Mouse (Mus musculus) retina, embryonic 14.5 days (tissue): ENCODE results near the gene Tmprss9.
A peak's percentile ranks its signal among the peaks of the same experiment; 100 is the strongest.

Experiments used
- DNase-seq: peaks from one replicate; pipeline ENCODE4 v3.0.0-alpha.2; 2015; ENCODE audit warnings: low spot score

The Tmprss9 gene

DNA sequence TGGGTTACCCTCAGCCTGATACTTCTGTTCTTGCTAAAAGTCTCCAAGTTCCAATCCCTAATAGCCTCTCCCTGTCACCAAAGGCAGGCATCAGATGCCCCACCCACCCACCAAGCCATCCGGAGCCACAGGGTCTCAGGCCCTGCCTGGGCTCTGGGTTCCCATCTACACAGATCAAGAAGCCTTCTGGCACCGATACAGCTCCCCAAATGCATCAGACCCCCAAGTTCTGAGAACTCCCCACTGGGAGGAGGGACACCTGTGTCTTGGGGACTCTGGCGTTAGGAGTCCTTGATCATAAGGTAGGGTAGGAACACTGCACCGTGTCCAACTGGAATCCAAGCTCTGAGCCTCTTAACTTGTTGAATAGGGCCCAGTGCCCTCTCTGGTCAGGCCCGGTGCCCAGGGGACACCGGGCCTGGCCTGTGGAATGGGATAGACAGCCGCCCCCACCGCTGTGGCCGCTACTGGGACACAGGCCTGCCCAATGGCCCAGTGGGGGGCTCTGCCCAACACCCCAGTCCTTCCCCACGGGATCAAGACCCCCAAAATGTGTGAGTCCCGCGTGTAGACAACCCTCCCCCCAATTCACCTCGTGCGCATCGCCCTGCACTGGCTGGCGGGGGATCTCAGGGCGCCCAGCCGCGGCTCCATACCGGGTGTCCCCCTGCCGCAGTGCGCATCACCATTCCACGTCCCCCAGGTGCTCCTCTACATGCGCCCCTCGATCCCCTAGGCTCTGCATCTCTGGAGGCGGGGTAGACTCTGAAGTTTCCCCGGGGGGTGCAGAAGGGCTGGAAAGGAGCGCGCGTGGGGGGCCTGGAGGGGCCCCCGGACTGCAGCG lies 28.3 kb upstream of the Tmprss9 start:
- no peak for DNase-seq

DNA sequence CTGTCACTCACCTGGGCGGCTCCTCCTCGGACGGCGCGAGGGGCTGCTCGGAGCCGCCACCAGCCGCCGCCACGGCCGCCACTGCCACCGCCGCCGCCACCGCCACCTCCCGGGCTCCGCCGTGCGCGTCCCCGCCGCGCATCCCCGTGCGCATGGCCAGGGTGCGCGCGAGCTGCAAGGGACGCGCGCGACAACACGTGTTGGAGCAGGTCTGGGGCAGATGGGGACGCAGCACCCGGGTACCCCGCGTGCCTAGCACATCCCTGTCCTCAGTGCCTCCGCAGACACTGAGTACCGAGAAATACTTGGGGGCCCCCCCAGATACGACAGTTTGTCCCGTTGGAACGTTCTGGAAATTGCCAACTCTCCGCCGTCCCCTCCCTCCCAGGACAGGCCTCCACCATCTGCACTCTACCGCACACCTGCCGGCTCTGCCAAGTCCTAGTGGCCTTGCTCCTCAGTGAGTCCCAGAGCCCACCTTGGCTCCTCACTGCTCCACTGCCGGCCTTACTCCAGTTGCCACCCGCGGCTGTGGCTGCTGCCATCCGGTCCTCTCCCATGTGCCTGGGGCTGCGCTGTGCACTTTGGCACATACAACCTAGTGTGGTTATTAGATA lies 27.6 kb upstream of the Tmprss9 start, which contains the start of gene Lingo3:
Gene Lingo3 (minus strand): TSS at position 109 of the 617 bp plus-strand sequence.
- DNase-seq, result peak; percentile 61

DNA sequence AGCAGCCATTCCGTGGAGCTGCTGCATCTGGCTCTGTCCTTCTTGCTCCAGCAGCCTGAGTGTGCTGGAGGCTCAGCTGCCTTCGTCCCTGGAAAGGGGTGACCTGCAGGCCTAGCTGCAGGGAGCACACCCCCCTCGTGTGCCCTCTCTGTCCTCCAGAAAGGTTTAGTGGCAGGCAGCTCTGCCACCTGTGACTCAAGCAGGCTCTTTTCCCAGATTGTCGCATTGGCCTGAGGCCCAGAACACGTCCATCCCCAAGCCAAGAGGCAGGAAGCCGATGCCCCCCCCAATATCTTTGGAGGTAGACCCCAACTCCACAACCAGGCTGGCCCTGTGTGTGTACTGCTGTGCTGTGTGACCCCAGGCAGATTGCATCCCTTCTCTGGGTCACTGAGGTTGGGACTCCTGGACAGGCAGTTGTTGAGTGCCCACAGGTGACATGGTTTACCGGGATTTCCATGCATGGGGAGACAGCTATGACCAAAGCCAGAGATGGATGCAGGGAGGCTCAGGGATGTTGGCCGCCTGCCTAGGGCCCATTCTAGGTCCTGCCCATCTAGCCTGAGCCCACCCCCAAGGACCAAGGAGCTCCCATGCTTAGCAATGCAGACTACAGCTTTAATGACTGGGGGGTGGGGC lies 26.5 kb upstream of the Tmprss9 start:
- no peak for DNase-seq

DNA sequence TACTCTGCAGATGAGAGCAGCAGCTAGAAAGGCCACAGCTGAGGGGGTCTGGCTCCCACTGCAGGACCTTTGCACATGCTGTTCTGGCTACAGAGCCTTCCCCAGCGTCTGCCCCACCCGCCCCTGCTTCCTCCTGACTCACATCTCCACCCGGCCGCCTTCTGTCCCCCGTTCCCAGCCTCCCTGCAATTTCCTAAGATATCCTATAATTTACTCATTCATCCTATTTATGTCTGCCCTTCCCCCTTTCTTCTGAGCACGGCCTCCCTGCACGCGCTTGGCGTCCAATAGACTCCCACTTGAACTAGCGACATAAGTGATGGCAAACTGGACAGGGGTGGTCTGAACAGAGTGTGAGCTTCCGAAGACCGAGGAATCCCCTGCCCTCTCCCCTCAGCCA lies 25.9 kb upstream of the Tmprss9 start:
- no peak for DNase-seq

DNA sequence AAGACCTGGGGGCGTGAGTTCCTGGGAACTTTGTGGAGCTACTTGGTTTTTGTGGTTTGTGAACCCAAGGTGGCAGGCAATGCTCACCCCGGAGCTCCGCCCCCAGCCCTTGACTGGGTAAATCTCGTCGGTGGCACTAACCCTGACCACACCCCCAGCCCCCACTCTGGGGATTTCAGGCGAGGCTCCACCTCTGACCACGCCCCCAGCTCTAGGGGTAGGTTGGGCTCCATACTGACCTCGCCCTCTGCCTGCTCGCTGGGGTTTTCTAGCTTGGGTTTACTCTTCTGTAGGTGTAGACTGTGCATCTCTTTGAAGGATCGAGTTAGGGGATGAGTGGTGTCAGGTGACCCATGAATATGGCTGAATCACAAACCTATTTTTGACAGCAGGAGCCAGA lies 23.1 kb upstream of the Tmprss9 start:
- DNase-seq, result peak; percentile 55

DNA sequence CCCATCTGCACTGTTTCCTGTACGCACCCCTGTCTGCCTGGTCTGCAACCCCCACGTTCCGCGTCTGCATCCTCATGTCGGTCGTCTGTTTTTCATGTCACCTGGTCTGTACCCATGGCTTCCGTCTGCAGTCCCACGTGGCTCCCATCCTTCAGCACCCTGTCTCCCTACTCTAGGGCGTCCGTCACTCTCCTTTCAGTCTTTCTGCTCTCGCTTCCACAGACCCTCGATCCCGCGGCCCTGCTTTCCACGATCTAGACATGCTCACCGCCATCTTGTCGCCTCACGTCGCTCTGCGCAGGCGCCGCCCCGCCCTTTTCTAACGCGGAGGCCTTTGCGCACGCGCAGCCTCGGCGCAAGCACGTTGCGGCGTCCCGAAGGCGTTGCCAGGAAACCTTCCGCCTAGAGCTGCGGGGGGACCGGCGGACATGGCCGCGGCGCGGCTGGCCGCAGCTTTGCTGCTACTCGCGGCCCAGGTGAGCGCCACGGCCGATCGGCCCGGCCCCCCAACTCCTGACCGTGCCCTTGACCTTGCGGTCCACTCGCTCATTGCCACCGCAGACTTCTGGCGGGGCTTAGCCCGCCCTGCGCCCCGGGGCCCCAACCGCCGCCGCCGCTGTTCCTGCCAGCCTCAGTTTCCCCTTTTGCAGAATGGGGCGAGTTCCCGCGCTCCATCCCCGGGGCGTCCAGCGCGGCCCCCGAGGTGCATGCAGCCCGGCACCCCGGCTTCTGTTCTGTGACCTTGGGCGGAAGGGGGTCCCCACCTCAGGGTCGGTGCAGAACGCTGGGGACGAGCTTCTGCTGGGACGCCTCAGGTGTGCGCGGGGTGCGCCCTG lies 16.5 kb upstream of the Tmprss9 start, which contains the start of the genes Lsm7 and Sppl2b:
Gene Lsm7 (minus strand): TSS at position 297 of the 836 bp plus-strand sequence.
Gene Sppl2b (plus strand): TSS at position 363 of the 836 bp plus-strand sequence.
- DNase-seq, result peak; percentile 97

DNA sequence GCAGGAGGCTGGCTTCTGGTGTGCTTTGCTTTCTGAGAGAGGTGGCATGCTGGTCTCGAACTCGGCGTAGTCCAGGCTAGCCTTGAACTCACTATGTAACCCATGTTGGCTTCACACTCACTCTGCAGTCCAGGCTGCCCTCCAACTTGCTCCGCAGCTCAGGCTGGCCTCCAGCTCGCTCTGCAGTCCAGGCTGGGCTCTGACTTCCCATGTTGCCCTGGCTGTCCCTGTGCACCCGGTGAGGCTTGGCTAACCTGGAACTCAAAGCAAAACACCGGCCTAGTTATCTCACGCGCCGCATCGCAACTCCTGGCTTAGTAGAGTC lies 15.9 kb upstream of the Tmprss9 start:
- no peak for DNase-seq

DNA sequence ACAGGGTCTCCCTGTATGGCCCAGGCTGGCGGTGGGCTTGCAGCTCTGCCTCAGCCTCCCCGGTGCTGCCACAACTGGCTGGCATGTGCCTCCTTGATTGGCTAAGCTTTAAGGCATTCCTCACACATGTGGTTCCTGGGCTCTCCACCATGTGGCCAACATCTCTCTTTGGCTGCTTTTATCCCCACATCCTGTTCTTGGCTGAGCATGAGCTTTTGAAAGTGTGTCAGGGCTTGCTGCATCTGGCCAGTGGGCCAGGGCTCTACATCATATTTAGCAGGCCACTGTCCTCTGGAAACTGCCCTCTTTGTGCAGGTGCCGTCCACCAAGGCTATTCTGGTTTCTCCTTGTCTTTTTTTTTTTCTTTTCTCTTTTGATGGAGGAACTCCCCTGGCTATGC lies 15.4 kb upstream of the Tmprss9 start:
- no peak for DNase-seq

DNA sequence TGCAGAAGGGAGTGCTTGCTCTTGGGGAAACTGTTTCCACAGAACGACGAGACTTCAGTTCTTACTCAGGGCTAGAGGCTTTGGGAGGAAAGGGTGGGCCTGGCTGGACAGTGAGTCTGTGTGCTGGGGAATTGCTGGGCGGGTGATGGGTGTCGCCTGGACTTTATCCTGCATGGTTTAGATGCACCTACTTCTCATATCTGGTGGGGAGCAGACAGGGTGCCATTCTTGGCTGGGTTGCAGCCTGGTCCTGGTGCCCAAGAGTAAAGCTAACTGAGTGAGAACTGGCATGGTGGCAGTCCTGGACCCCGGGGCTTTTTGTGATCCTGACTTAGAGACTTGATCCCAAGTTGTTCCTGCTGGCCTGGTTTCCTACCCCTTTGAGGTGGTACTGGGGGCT lies 14.7 kb upstream of the Tmprss9 start:
- DNase-seq, result no peak

DNA sequence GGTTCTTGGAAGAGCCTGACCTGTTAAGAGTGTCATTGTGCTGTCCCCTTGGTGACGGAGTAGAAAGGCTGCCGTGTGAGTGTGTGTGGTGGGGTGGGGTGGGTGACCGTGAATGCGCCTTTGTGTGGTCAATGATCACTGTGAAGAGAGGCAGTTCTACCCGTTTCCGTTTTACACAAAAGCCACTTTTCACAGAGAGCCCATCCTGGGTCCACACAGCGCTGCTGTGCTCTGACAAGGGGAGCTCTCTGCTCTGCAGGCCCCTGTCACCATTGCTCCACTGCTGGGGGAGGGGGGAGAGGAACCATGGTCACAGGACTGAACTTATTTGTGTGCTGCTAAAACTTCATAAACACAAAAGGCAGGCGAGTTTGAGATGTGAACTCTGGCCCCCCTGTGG lies 14.3 kb upstream of the Tmprss9 start:
- no peak for DNase-seq

DNA sequence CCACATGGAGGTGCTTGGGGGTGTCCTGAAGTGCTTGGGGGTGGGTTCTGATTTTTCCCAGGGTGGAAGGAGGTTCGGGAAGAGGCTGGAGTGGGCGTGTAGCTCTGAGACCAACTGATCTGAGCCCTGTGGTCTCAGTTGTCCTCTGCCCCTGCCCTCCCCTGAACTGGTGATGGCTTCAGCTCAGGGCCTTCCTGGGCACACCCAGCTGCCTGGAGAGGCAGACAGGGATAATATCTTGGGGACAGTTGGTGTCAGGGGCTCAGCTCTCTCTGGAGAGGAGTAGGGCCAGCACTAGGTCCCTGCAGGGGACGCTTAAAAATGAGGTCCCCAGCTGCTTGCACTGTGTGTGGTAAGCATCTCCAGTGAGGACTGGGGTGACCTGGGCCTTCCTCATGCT lies 13.8 kb upstream of the Tmprss9 start:
- no peak for DNase-seq

DNA sequence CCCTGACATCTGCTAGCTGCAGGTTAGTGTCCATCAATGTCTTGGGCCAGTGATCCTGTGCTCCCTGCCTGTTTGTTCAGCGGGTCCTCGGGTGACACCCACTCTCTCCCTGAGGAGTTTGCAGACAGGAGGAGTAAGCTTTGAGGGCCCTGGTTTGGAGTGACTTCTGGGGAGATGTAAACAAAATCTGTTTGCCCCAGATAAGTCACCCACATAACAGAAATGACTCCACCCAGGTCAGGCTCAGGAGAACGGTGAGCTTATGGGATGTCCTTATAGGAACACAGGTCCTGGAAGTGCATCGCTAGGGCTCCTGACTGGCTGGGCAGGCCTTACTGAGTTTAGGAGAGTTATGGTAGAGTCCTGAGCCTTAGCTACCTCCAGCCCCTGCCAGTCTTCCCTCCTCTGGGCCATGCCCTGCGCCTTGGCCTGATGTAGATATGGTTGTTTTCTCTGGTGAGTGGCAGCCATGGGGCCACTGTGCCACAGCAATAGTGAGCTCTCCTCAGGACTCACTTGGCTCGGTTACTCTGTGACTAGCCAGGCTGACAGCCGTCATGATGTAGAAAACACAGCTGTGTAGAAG lies 13.2 kb upstream of the Tmprss9 start:
- DNase-seq, result no peak

DNA sequence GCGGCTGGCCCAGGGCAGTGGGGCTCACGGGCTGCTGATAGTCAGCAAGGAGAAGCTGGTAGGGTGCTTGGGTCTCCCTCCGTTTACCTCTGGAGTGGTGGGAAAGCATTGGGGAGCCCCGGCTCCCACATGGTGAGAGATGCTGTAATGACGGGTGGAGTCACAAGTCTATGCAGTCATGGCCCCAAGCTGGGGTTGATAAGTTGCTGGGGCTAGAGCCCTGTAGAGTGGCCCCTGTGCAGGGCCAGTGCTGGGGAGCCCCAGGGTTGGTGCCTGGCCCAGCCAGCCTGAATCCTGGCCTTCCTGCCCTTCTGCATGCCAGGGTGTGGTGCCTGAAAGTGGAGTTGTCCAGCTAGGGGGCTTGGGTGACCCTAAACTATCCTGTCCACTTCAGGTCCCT lies 9.3 kb upstream of the Tmprss9 start:
- no peak for DNase-seq

DNA sequence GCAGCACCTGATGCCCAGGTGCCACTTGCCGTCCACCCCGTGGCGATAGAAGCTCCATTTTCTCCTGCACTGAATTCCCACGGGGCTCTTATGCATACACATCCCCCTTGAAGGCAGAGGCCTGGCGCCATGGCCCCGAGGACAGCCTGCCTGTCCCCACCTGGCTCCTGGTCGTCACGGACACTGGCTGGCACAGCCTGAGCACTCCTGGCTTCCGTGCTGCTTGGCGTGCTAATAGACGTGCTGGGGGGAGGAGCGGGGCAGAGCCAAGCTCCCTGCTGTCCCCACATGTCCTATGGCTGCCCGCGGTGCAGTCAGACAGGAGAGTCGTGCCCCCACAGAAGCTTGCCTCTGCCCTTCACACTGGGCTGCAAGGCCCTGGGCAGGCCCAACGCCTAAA lies 7.2 kb upstream of the Tmprss9 start:
- DNase-seq, result no peak

DNA sequence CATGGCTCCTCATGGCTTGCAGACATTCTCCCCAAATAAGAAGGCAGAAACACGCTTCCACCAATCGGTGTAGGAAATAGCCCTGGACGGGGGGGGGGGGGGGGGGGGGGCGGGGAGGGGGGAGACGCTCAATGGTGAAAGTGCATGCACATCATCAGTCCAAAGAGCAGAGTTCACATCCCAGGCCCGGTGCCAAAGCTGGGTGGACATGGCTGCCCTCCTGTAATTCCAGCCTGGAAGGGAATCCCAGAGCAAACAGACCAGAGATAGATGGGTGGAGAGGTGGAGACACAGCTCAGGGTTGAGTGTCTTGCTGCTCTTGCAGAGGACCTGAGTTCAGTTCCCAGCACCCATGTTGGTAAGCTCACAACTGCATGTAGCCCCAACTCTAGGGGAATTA lies 655 bp upstream of the Tmprss9 start:
- DNase-seq, result no peak

DNA sequence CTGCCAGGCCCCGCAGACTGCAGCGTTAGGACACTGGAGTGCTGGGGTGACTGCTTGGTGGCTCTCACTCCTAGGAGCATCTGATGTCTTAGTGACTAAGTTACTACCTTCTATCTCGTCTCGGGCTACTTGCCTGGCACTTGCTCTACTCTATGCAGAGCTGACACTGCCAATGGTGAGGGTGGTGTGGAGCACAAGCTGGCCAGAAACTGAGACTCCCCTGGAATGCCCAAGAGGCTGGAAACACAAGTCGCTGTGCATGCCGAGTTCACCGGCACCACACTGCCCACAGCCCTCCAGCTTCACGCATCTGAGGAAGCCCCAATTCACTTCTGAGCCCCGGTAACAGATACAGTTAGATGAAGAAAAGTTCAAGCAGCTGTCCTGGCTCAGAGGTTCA lies 2.4 kb downstream of the Tmprss9 start:
- no peak for DNase-seq

DNA sequence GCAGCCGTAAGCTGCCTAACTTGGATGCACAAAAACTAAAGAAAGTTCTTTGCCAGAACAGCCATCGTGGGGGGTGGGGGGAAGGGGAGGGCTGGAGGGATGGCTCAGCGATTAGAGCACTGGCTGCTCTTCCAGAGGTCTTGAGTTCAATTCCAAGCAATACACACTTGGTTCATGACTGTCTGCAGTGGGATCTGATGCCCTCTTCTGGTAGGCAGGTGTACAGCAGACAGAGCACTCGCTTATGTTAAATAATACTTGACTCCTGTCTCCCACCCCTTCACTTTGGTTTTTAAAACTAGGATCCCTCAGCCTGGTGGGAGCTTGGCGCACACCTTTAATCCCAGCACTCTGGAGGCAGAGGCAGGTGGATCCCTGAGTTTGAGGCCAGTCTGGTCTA lies 4.4 kb downstream of the Tmprss9 start:
- peak; percentile 76 for DNase-seq

DNA sequence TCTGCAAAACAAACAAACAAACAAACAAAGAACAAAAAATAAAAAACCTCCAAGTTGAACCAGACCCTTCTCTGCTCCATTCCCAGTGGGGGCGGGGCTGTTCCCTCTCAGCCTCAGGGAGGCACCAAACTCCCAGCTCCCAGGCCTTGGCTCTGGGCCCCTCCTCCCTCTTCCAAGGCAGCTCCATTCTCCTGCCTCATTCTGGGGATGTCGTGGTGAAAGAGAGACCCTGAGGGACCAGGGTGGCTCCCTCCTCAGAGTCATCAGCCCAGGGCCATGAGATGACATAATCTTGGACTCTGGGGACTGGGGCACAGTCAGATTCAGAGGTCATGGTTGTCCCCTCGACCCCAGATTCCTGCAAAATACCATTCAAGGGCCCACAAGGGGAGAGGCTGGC lies 4.9 kb downstream of the Tmprss9 start:
- DNase-seq, result no peak

DNA sequence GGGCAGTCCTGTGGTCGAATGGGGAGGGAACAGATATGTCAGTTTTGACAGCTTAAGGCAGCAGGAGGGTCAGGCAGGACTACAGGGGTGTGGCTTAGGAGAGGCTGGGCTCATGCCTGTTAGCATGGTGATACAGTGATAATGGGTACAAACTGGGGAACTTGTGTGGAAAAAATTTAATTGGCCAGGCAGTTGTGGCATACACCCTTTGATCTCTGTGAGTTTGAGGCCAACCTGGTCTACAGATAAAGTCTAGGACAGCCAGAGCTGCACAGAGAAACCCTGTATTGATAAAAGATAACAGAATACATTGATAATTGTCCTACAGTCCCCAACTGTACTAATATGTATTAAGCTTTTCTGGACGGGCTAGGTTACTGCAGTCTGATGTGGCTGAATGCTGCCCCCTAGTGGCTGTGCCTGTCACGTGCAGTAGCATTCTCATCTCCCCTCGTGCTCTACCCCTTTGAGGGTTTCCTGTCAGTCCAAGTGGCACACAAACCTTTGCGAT lies 8.5 kb downstream of the Tmprss9 start:
- peak; percentile 88 for DNase-seq

DNA sequence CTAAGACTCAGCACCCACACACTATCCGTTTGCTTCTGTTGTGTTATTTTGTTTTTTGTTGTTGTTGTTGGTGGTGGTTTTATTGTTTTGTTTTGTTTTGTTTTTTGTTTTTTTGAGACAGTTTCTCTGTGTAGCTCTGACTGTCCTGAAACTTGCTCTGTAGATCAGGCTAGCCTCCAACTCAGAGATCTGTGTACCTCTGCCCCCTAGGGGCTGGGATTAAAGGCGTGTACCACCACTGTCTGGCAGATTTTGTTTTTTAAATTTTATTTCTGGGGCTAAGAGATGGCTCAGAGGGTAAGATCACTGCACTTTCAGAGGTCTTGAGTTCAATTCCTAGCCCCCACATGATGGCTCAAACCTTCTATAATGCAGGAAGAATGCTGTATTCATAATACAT lies 9.3 kb downstream of the Tmprss9 start:
- no peak for DNase-seq

DNA sequence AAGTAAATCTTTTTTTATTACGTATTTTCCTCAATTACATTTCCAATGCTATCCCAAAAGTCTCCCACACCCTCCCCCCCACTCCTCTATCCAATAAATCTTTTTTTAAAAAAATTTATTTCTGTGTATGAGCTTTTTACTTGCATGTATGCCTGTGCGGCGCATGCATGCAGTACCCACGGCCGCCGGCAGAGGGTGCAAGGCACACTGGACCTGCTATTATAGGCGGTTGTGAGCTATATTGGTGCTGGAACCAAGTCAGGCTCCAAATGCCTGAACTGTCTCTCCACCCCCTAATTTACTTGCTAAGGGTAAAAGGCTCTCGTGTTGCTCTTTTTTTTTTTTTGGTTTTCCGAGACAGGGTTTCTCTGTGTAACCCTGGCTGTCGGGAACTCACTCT lies 9.7 kb downstream of the Tmprss9 start:
- peak; percentile 76 for DNase-seq

DNA sequence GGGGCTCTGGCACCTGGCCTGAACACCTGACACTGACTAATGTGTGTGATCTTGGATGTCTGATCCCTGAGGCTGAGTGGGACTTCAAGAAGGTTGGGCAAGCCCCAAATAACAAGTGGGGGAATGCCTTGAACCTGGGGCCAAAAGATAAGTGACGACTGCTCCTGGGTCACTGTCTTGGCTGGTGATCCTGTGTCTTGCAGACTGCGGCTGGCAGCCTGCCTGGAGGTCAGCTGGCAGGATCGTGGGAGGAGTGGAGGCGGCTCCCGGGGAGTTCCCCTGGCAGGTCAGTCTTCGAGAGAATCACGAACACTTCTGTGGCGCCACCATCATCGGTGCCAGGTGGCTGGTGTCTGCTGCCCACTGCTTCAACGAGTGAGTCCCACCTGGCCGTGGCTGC lies 15.5 kb downstream of the Tmprss9 start:
- no peak for DNase-seq
